Mouse (Mus musculus): Measurements from ENCODE around the gene Slc25a3.

- no peak for TF ChIP-seq CTCF (conservative IDR thresholded peaks at IDR 0.05 in 1 of 2, IDR thresholded peaks at IDR 0.05 in 1 of 2; ENCODE audit: low read depth in 2 of 2, low read length in 2 of 2)
- TF ChIP-seq ZMIZ1 (IDR thresholded peaks at IDR 0.05; ENCODE audit: low read depth, low read length), result peak; percentile 95
- no peak for TF ChIP-seq USF1 (IDR thresholded peaks at IDR 0.05; ENCODE audit: low read depth, low read length)
Observed at GRCm38 (mm10) chr10:91123828-91124822, at the start of gene Slc25a3.
